Mouse (Mus musculus) ES-Bruce4 (cell line): ENCODE results near the gene 2810006K23Rik.

Experiments used
- CTCF ChIP-seq: IDR thresholded peaks from one replicate; pipeline ENCODE4 v1.8.1; 2011; ENCODE audit warnings: low read depth, low read length
- EP300 ChIP-seq: IDR thresholded peaks from 2 replicates; pipeline ENCODE4 v1.6.1; 2011; ENCODE audit warnings: low read depth, low read length; ENCODE audit not compliant: insufficient read depth
- POLR2A ChIP-seq: IDR thresholded peaks from one replicate; pipeline ENCODE4 v1.8.1; 2011; ENCODE audit warnings: low read length; ENCODE audit not compliant: insufficient read depth

DNA sequence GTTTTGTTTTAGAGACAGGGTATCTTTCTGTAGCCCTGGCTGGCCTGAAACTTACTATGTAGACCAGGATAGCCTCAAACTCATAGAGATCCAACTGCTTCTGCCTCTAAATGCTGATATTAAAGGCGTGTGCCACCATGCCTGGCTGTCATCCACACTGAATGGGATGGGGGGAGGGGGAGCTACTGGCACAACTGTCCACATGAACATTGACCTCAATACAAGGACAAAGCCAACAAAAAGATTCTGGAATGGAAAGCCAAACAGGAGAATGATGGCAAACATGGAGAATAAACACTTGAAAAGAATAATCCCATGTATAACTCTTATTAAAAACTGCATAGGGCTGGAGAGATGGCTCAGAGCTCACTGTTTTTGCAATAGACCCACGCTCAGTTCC lies 45.0 kb upstream of the 2810006K23Rik start:
- TF ChIP-seq CTCF (no peak), POLR2A (no peak), EP300 (no peak)
